9 mouse cellular contexts compared by ENCODE assay signal in the genomic region with DNA sequence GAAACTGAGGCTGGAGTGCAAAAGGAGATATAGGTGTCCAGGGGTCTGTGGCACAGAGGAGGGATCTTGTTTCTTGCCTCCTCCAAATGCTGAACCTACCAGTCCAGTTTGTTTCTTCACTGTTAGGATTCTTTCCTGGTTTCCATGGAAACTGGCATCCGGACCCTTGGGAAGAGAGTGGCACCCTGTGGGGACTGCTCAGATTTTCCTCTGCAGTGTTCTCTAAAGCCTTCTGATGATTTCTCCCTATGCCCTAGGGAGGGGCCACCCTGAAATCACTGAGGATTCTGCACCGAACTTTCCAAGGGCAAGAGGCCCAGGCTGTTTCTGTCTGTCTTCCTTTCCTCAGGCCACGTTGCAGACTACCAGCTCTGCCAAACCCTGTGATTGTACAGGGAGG. TPM values are rescaled to one million over a fixed set of nuclear protein-coding genes. Genes with fewer than 3 reads are reported as not detected.
DNase-seq lines count a peak whose midpoint lies in the region; ATAC-seq and TF ChIP-seq lines count a peak whose summit lies in the region.
"Had no signal": no experiment of that assay in that cellular context is flagged by ENCODE, and none has a peak within 500 bp of the region (broad histone marks: within the 10 kb centered on the region; RNA-seq: fewer than 3 reads in every experiment).

No protein-coding gene starts in this region.

- peaks cover 44% of the 10 kb centered on the region for H3K4me1 ChIP-seq in lung, embryonic 15.5 days
- H3K4me1 ChIP-seq in hindbrain, embryonic 13.5 days (replicated peaks) = peaks cover 14% of the 10 kb centered on the region
- H3K4me1 ChIP-seq in midbrain, postnatal 0 days (ENCODE audit: insufficient read depth, low read length) = peaks cover 8% of the 10 kb centered on the region

- H3K9ac ChIP-seq in lung, embryonic 15.5 days = no peak overlapping the region
- H3K9ac ChIP-seq in hindbrain, embryonic 13.5 days = no peak overlapping the region
- H3K9ac ChIP-seq in midbrain, postnatal 0 days (replicated peaks; ENCODE audit: low read length, poor library complexity, severe bottlenecking) = no peak overlapping the region

- 33% methylated on average over 3 of the region's 3 CpGs for WGBS in lung, embryonic 15.5 days
- 12% methylated on average over 3 of the region's 3 CpGs for WGBS in hindbrain, embryonic 13.5 days
- WGBS in midbrain, postnatal 0 days = 3% methylated on average over 3 of the region's 3 CpGs

- no peaks in the 10 kb centered on the region for H3K9me3 ChIP-seq in lung, embryonic 15.5 days
- H3K9me3 ChIP-seq in hindbrain, embryonic 13.5 days = no peaks in the 10 kb centered on the region
- H3K9me3 ChIP-seq in midbrain, postnatal 0 days (ENCODE audit: low read length) = no peaks in the 10 kb centered on the region

- H3K4me3 ChIP-seq in lung, embryonic 15.5 days = no peak overlapping the region
- H3K4me3 ChIP-seq in hindbrain, embryonic 13.5 days = no peak overlapping the region
- H3K4me3 ChIP-seq in midbrain, postnatal 0 days (ENCODE audit: low read depth, low read length) = no peak overlapping the region
- H3K4me3 ChIP-seq: erythroblast, embryonic 14.5 days had no signal

- no peaks in the 10 kb centered on the region for H3K27me3 ChIP-seq in lung, embryonic 15.5 days
- H3K27me3 ChIP-seq in hindbrain, embryonic 13.5 days = no peaks in the 10 kb centered on the region; the same call in 1 of the 2 replicates
- no peaks in the 10 kb centered on the region for H3K27me3 ChIP-seq in midbrain, postnatal 0 days (ENCODE audit: insufficient read depth, low read length)

- no peaks in the 10 kb centered on the region for H3K36me3 ChIP-seq in lung, embryonic 15.5 days
- no peaks in the 10 kb centered on the region for H3K36me3 ChIP-seq in hindbrain, embryonic 13.5 days
- no peaks in the 10 kb centered on the region for H3K36me3 ChIP-seq in midbrain, postnatal 0 days (ENCODE audit: insufficient read depth, low read length)

- peak; percentile 7; the same call in 1 of the 2 replicates for TF ChIP-seq CTCF in midbrain, postnatal 0 days (IDR thresholded peaks at IDR 0.05)

- peak; percentile 29 for ATAC-seq in lung, embryonic 15.5 days (ENCODE audit: borderline replicate concordance, extremely low read depth, low FRiP score, low TSS enrichment)
- ATAC-seq in hindbrain, embryonic 13.5 days (ENCODE audit: low FRiP score) = peak; percentile 63; the same call in 1 of the 2 replicates
- peak; percentile 68 for ATAC-seq in midbrain, postnatal 0 days (ENCODE audit: low FRiP score)

- peak overlapping the region; percentile 90 for H3K27ac ChIP-seq in lung, embryonic 15.5 days
- 0 out of 2 replicates have a peak overlapping the region, but pooled peaks have one; percentile 23 for H3K27ac ChIP-seq in hindbrain, embryonic 13.5 days
- H3K27ac ChIP-seq in midbrain, postnatal 0 days (ENCODE audit: low read depth, low read length) = no peak overlapping the region

- no peak for DNase-seq in lung, postnatal 36 days
- peak; percentile 68 for DNase-seq in brain, adult 2 months (ENCODE audit: low read depth, low spot score)
- peak; percentile 54 for DNase-seq in midbrain, postnatal 0 days (ENCODE audit: low spot score)
- DNase-seq in ovary, postnatal 14 days (ENCODE audit: low spot score) = no peak
- no peak for DNase-seq in liver

- no peak overlapping the region for H3K4me2 ChIP-seq in lung, embryonic 15.5 days
- no peak overlapping the region for H3K4me2 ChIP-seq in hindbrain, embryonic 13.5 days
- H3K4me2 ChIP-seq in midbrain, postnatal 0 days (ENCODE audit: low read depth, low read length, poor library complexity, severe bottlenecking) = no peak overlapping the region
- H3K4me2 ChIP-seq: liver, embryonic 11.5 days had no signal

RNA-seq across cellular contexts. Expression of a gene that starts 27.4 kb away (rescaled TPM):
- polyA plus RNA-seq in lung, embryonic 15.5 days (2015; fragmentation: Nextera tagmentation; extraction: Ambion mirVana) = 22.6 and 25.8 TPM in 2 replicates
- polyA plus RNA-seq in hindbrain, embryonic 13.5 days (2015; fragmentation: Nextera tagmentation; extraction: Ambion mirVana) = 2.9 and 3.7 TPM in 2 replicates
- total RNA-seq in midbrain, postnatal 0 days (2014; rRNA removed) = 8.2 and 20.2 TPM in 2 replicates
- 3.8 and 5.3 TPM in 2 replicates for polyA plus RNA-seq in midbrain, postnatal 0 days (2015; fragmentation: Nextera tagmentation; extraction: Ambion mirVana)
- polyA plus RNA-seq: erythroblast, embryonic 14.5 days had no signal

Comparison
In these comparisons a context has a peak if more than half of its experiments do, and no peak if none do; other contexts are left out.
1. DNase-seq: peak in brain, adult 2 months (single experiment) and midbrain, postnatal 0 days (single experiment); none in lung, postnatal 36 days (single experiment), ovary, postnatal 14 days (single experiment) and liver (single experiment).
2. Peak in every context shown above with its lines, with median percentiles within 50 percentile points of each other: ATAC-seq.